Mouse (Mus musculus): ENCODE measurements around the gene Syngr3. TPM values are rescaled to one million over a fixed set of nuclear protein-coding genes. Genes with fewer than 3 reads are reported as not detected.

Syngr3 gene
- polyA plus RNA-seq, 1 experiment: 94.2 TPM

- no peak for TF ChIP-seq POLR2A (IDR thresholded peaks at IDR 0.05; ENCODE audit: borderline replicate concordance, extremely low read depth, insufficient read depth, insufficient read length, poor library complexity, severe bottlenecking)
- TF ChIP-seq CTCF (IDR thresholded peaks at IDR 0.05; ENCODE audit: borderline replicate concordance, extremely low read depth, insufficient read depth, insufficient read length): no peak
- DNase-seq (ENCODE audit: low read depth): no peak
Observed at GRCm38 (mm10) chr17:24717943-24718342, 28.2 kb upstream of the Syngr3 start, which contains the start of the genes Rnf151 and Rps2. Rnf151 (minus strand) TSS chr17:24718063. Rps2 (plus strand) TSS chr17:24718116.

GRCm38 (mm10) chr17:24716166-24716682 lies 26.5 kb upstream of the Syngr3 start:
- no peak for DNase-seq (ENCODE audit: low read depth)
- no peak for TF ChIP-seq POLR2A (IDR thresholded peaks at IDR 0.05; ENCODE audit: borderline replicate concordance, extremely low read depth, insufficient read depth, insufficient read length, poor library complexity, severe bottlenecking)
- TF ChIP-seq CTCF (IDR thresholded peaks at IDR 0.05; ENCODE audit: borderline replicate concordance, extremely low read depth, insufficient read depth, insufficient read length): no peak

DNA sequence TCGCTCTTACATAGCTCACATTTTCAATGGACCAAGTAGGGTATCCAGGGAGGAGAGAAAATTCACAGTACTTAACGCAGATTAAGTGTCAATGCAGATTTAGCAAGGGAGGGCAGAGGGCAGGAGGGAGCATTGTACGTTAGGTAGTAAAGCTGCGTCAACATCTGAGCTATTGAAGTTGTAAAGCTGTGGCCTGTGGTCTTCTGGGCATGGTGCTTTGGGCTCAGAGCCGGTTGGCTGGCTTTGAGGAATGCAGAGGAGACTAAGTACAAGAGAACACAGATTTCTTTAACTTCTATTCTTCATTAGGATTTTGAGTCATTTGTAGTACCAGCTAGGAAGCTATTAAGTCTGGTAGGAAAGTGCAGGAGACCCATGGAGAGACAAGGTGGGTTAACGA lies 25.8 kb upstream of the Syngr3 start:
- TF ChIP-seq POLR2A (IDR thresholded peaks at IDR 0.05; ENCODE audit: borderline replicate concordance, extremely low read depth, insufficient read depth, insufficient read length, poor library complexity, severe bottlenecking) (no peak), CTCF (IDR thresholded peaks at IDR 0.05; ENCODE audit: borderline replicate concordance, extremely low read depth, insufficient read depth, insufficient read length) (no peak)
- no peak for DNase-seq (ENCODE audit: low read depth)

DNA sequence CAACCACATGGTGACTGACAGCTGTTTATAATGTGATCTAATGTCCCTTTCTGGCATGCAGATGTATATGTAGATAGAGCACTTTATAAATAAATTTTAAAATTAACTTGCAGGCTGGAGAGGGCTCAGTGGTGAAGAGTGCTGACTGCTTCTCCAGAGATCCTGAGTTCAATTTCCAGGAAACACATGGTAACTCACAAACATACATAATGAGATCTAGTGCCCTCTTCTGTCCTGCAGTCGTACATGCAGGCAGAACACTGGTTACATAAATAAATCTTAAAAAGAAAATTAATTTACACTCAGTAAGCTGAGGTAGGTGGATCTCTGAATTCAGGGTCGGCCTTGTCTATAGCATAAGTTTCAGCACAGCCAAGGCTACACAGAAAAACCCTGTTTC lies 18.9 kb upstream of the Syngr3 start:
- TF ChIP-seq POLR2A (IDR thresholded peaks at IDR 0.05; ENCODE audit: borderline replicate concordance, extremely low read depth, insufficient read depth, insufficient read length, poor library complexity, severe bottlenecking): no peak
- TF ChIP-seq CTCF (IDR thresholded peaks at IDR 0.05; ENCODE audit: borderline replicate concordance, extremely low read depth, insufficient read depth, insufficient read length): no peak; the same call in 1 of the 2 replicates
- DNase-seq (ENCODE audit: low read depth): peak; percentile 59

- TF ChIP-seq POLR2A (IDR thresholded peaks at IDR 0.05; ENCODE audit: borderline replicate concordance, extremely low read depth, insufficient read depth, insufficient read length, poor library complexity, severe bottlenecking): no peak
- peak; percentile 25 for DNase-seq (ENCODE audit: low read depth)
Observed at GRCm38 (mm10) chr17:24707801-24708425, 18.2 kb upstream of the Syngr3 start.

DNA sequence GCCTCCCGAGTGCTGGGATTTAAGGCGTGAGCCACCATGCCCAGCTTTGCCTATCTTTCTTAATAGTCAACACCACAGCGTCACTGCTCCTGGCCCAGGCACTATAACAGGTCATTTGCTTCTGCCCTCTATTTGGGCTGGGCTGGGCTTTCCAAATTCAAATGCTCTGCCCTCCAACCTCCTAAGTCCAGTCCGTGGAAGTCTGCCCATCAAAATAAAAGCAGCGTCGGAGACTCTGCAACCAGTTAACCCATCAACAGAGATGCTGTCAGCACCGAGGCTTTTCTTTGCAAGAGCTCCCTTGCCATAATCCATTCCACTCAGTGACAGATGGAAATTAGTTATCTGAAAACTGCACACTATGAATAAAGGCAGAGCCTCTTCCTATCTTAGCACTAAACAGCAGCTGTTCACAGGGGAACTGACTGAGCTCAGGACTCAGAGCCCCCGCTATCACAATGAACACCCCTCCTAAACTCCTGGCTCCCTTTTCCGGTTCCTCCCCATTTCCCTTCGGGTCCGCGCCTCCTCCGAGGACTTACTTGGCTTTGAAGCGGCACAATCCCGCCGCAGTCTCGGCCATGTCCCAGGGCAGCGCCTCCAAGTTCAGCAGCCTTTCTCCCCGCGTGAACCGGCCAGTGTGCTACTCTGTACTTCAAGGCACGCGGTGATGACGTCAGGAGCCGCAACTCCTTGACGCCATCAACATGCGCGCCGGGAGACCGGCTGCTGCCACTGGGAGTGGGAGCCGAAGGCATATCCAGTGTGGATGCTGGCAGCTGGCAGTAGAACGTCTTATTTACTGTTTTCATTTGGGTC lies 17.4 kb upstream of the Syngr3 start, which contains the start of gene Tbl3:
Gene Tbl3, minus strand, starts transcription at position 679 of the 819 bp plus-strand sequence.
- TF ChIP-seq POLR2A (IDR thresholded peaks at IDR 0.05; ENCODE audit: borderline replicate concordance, extremely low read depth, insufficient read depth, insufficient read length, poor library complexity, severe bottlenecking) (peak; percentile 44; the same call in 1 of the 2 replicates), CTCF (IDR thresholded peaks at IDR 0.05; ENCODE audit: borderline replicate concordance, extremely low read depth, insufficient read depth, insufficient read length) (no peak)
- peak; percentile 98 for DNase-seq (ENCODE audit: low read depth)

DNA sequence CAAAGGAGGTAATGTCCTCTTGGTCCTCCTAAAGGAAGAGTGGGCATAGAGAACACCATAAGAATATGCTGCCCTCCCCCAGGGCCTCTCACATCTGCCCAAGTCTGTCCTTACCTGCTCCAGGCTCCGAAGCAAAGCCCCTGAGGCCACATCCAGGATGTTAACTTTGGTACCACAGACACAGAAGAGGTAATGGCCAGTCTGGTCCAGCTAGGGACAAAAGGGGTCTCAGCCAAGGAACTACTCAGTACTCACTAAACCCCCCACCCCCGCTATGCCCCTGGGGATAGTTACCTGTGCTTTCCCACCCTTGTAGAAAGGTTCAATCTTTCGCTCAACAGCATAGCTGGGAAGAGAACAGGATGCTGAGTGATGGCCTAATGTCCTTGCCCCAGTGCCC lies 16.1 kb upstream of the Syngr3 start:
- no peak for DNase-seq (ENCODE audit: low read depth)
- TF ChIP-seq CTCF (IDR thresholded peaks at IDR 0.05; ENCODE audit: borderline replicate concordance, extremely low read depth, insufficient read depth, insufficient read length): no peak
- TF ChIP-seq POLR2A (IDR thresholded peaks at IDR 0.05; ENCODE audit: borderline replicate concordance, extremely low read depth, insufficient read depth, insufficient read length, poor library complexity, severe bottlenecking): no peak

- DNase-seq (ENCODE audit: low read depth): no peak
- no peak for TF ChIP-seq POLR2A (IDR thresholded peaks at IDR 0.05; ENCODE audit: borderline replicate concordance, extremely low read depth, insufficient read depth, insufficient read length, poor library complexity, severe bottlenecking)
- TF ChIP-seq CTCF (IDR thresholded peaks at IDR 0.05; ENCODE audit: borderline replicate concordance, extremely low read depth, insufficient read depth, insufficient read length): no peak
Observed at GRCm38 (mm10) chr17:24701251-24701650, 11.5 kb upstream of the Syngr3 start.

DNA sequence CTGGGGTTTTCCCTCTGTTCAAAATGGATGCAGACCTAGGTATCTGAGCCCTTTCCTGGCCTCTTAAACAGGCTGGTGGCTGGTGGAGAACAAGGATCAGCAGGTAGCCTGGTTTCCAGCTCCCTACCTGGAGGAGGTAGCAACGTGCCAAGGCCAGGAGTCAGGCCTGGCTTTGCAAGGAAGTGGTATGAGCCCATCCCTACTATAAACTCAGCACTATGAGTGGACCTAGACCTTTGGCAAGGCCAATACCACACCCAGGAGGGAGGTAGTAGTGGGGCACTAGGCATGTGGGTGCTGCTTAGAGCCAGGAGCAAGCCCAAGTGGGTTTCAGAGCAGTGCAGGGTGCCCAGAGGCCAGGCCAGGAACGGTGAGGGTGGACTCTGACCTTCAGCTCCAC lies 9.7 kb upstream of the Syngr3 start:
- TF ChIP-seq CTCF (IDR thresholded peaks at IDR 0.05; ENCODE audit: borderline replicate concordance, extremely low read depth, insufficient read depth, insufficient read length) (no peak), POLR2A (IDR thresholded peaks at IDR 0.05; ENCODE audit: borderline replicate concordance, extremely low read depth, insufficient read depth, insufficient read length, poor library complexity, severe bottlenecking) (no peak)
- DNase-seq (ENCODE audit: low read depth): no peak

GRCm38 (mm10) chr17:24698715-24699114 lies 9.0 kb upstream of the Syngr3 start:
- TF ChIP-seq POLR2A (IDR thresholded peaks at IDR 0.05; ENCODE audit: borderline replicate concordance, extremely low read depth, insufficient read depth, insufficient read length, poor library complexity, severe bottlenecking) (no peak), CTCF (IDR thresholded peaks at IDR 0.05; ENCODE audit: borderline replicate concordance, extremely low read depth, insufficient read depth, insufficient read length) (no peak)
- no peak for DNase-seq (ENCODE audit: low read depth)

DNA sequence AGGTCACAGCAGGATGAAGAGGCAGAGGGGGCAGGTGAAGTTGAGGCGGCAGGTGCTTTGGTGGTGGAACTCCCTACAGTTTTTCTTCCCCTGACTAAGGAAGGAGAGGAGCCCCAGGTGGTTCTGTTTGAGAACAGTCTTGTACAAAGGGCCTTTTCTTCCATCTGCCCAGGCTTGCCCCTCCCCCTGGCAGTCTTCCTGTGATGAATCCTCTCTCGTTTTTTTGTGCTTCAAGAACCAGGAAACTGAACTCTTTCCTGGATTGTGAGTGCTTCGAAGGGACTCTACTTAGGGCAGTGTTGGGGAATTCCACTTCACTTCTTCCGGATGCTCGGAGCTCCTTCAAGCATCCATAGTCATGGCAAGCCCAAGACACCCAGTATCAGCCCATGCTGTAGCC lies 8.2 kb upstream of the Syngr3 start:
- TF ChIP-seq POLR2A (IDR thresholded peaks at IDR 0.05; ENCODE audit: borderline replicate concordance, extremely low read depth, insufficient read depth, insufficient read length, poor library complexity, severe bottlenecking) (no peak), CTCF (IDR thresholded peaks at IDR 0.05; ENCODE audit: borderline replicate concordance, extremely low read depth, insufficient read depth, insufficient read length) (no peak)
- peak; percentile 22 for DNase-seq (ENCODE audit: low read depth)

Measured in brain, embryonic 14.5 days (tissue).